Mouse (Mus musculus) embryo, embryonic 9.5 days (tissue): ENCODE data around the gene Nanp.

ENCODE experiments used
- DNase-seq: peaks from one replicate; pipeline ENCODE4 v3.0.0-alpha.2; 2017; ENCODE audit errors: extremely low spot score

Nanp gene

GRCm38 (mm10) chr2:150997618-150998017 lies 41.6 kb downstream of the Nanp start:
- DNase-seq, result no peak

GRCm38 (mm10) chr2:150995324-150995723 lies 43.9 kb downstream of the Nanp start:
- no peak for DNase-seq

GRCm38 (mm10) chr2:150991050-150991449 lies 48.1 kb downstream of the Nanp start:
- no peak for DNase-seq

GRCm38 (mm10) chr2:150990506-150990905 lies 48.7 kb downstream of the Nanp start:
- no peak for DNase-seq

- DNase-seq, result no peak
Measured at GRCm38 (mm10) chr2:150985359-150985758, 53.8 kb downstream of the Nanp start.

GRCm38 (mm10) chr2:150982051-150982450 lies 57.1 kb downstream of the Nanp start:
- DNase-seq, result no peak

GRCm38 (mm10) chr2:150981524-150981923 lies 57.7 kb downstream of the Nanp start:
- no peak for DNase-seq

GRCm38 (mm10) chr2:150979861-150980620 lies 59.2 kb downstream of the Nanp start:
- DNase-seq, result no peak
